Mouse (Mus musculus): ENCODE measurements around the gene Fbxo7. TPM values are rescaled to one million over a fixed set of nuclear protein-coding genes. Genes with fewer than 3 reads are reported as not detected.
"Not testable (repeated sequence)": the region's sequence is repeated elsewhere in the genome, so short reads cannot be mapped to it uniquely, and the experiment has no call there.

Gene Fbxo7
- polyA plus RNA-seq, 1 experiment from 2014 or later, result 20.0 TPM

DNA sequence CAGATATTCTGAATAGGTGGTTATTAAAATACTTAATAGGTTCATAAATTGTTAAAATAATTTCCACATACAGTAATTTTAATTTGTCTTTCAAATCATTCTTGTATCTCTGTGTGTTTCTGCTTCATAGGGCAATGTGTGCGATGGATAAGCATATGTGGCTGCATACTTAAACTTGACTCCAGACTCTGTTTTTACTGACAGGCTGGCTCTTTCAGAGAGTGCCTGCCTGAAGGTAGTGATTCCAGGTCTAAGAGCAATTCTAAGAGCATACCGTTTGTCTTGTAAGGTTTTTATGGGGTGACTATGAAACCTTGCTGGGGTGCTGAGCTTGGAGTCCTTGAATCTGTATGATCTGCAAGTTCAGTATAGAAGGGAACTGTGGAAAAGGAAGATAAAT is 4.1 kb downstream of the Fbxo7 start:
- Histone ChIP-seq H3K4me3 (ENCODE audit: low read depth, low read length) (no peak overlapping the region), H3K27me3 (ENCODE audit: control insufficient read depth, insufficient read depth, low read length) (no peaks in the 10 kb centered on the region), H3K9ac (ENCODE audit: low read length) (no peak overlapping the region), H3K27ac (ENCODE audit: low read depth, low read length) (no peak overlapping the region), H3K36me3 (ENCODE audit: control insufficient read depth, insufficient read depth, low read length) (no peaks in the 10 kb centered on the region), H3K4me2 (ENCODE audit: low read depth, low read length, severe bottlenecking) (no peak overlapping the region), H3K9me3 (ENCODE audit: control insufficient read depth, low read length) (no peaks in the 10 kb centered on the region), H3K4me1 (replicated peaks; ENCODE audit: control insufficient read depth, insufficient read depth, low read length) (no peaks in the 10 kb centered on the region)
- ATAC-seq (replicated peaks; ENCODE audit: low FRiP score) (no peak), DNase-seq (ENCODE audit: low spot score) (no peak)
- WGBS, result 90% methylated on average over 2 of the region's 2 CpGs

DNA sequence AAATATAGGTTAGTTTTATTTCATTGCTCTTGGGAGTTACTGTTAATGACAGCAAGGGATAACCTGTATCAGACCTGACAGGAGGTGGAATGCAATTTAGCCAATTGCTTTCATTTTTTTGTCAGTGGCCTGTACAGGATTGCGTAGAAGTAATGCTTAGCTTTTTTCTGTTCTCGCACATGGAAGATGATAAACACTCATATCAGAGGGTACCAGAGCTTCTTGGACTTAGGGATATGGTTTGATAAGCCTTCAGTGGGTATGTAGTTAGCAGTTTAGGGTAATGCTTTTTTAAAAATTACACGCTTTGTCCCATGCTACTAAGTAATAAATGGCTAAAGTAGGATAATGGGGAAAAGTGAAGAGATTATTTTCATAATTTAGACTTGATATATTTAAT is 4.6 kb downstream of the Fbxo7 start:
- H3K4me2 ChIP-seq (ENCODE audit: low read depth, low read length, severe bottlenecking), result no peak overlapping the region
- no peaks in the 10 kb centered on the region for H3K9me3 ChIP-seq (ENCODE audit: control insufficient read depth, low read length)
- H3K9ac ChIP-seq (ENCODE audit: low read length), result no peak overlapping the region
- no peaks in the 10 kb centered on the region for H3K36me3 ChIP-seq (ENCODE audit: control insufficient read depth, insufficient read depth, low read length)
- DNase-seq (ENCODE audit: low spot score) (no peak), ATAC-seq (replicated peaks; ENCODE audit: low FRiP score) (no peak)
- H3K4me1 ChIP-seq (replicated peaks; ENCODE audit: control insufficient read depth, insufficient read depth, low read length), result no peaks in the 10 kb centered on the region
- 97% methylated on average over 3 of the region's 3 CpGs for WGBS
- no peak overlapping the region for H3K4me3 ChIP-seq (ENCODE audit: low read depth, low read length)
- no peak overlapping the region for H3K27ac ChIP-seq (ENCODE audit: low read depth, low read length)
- H3K27me3 ChIP-seq (ENCODE audit: control insufficient read depth, insufficient read depth, low read length), result no peaks in the 10 kb centered on the region

DNA sequence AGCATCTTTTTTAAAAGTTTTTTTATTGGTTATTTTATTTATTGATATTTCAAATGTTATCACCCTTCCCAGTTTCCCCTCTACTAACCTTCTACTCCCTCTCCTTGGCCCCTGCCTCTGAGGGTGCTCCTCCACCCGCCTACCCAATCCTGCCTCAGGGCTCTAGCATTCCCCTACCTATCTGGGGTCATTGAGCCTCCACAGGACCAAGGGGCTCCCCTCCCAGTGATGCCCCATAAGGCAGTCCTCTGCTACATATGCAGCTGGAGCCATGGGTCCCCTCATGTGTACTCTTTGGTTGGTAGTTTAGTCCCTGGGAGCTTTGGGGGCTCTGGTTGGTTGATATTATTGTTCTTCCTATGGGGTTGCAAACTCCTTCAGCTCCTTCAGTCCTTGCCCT is 5.0 kb downstream of the Fbxo7 start:
- DNase-seq (ENCODE audit: low spot score); H3K4me1 ChIP-seq (replicated peaks; ENCODE audit: control insufficient read depth, insufficient read depth, low read length); H3K9me3 ChIP-seq (ENCODE audit: control insufficient read depth, low read length); H3K4me3 ChIP-seq (ENCODE audit: low read depth, low read length); H3K4me2 ChIP-seq (ENCODE audit: low read depth, low read length, severe bottlenecking); H3K36me3 ChIP-seq (ENCODE audit: control insufficient read depth, insufficient read depth, low read length); H3K27me3 ChIP-seq (ENCODE audit: control insufficient read depth, insufficient read depth, low read length); ATAC-seq (replicated peaks; ENCODE audit: low FRiP score); H3K27ac ChIP-seq (ENCODE audit: low read depth, low read length); H3K9ac ChIP-seq (ENCODE audit: low read length): not testable (repeated sequence)
- 86% methylated on average over 1 of the region's 1 CpGs for WGBS

DNA sequence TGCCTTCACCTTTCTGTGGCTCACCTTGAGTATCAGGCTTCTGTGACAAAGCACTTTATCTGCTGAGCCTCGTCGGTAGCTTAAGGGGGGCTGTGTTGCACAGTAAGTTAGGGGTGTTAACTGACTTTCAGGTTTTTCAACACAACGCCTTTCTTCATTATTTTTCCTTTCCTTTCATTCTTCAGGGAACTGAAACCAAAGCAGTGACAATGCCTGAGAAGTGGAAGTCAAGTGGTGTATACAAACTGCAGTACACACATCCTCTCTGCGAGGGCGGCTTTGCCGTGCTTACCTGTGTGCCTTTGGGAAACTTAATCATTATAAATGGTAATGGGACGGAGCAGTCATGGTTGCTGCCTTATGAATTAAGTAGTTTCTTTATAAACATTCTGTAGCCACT is 9.0 kb downstream of the Fbxo7 start:
- Histone ChIP-seq H3K27me3 (ENCODE audit: control insufficient read depth, insufficient read depth, low read length) (no peaks in the 10 kb centered on the region), H3K36me3 (ENCODE audit: control insufficient read depth, insufficient read depth, low read length) (no peaks in the 10 kb centered on the region), H3K4me3 (ENCODE audit: low read depth, low read length) (no peak overlapping the region), H3K9me3 (ENCODE audit: control insufficient read depth, low read length) (no peaks in the 10 kb centered on the region), H3K4me2 (ENCODE audit: low read depth, low read length, severe bottlenecking) (no peak overlapping the region), H3K4me1 (replicated peaks; ENCODE audit: control insufficient read depth, insufficient read depth, low read length) (no peaks in the 10 kb centered on the region), H3K9ac (ENCODE audit: low read length) (no peak overlapping the region), H3K27ac (ENCODE audit: low read depth, low read length) (no peak overlapping the region)
- ATAC-seq (replicated peaks; ENCODE audit: low FRiP score) (no peak), DNase-seq (ENCODE audit: low spot score) (no peak)
- WGBS, result 95% methylated on average over 7 of the region's 7 CpGs

DNA sequence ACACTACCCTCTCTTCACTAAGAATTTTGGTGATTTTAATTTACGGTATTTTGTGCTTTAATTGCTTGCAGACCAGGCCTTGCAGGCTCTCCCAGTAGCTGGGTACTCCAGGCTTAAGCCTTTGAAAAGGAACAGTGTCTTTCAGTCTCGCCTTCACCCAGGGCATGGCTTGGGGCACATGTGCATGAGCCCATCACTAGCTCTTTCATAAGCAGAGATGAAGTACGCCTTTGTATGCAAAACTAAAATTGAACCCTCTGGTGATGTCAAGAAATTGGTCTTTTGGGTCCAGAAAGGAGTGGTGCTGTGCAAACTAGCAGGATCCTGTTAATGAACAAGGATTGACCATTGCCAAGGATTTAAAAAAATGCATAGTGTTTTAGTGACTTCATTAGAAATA is 10.7 kb downstream of the Fbxo7 start:
- H3K9ac ChIP-seq (ENCODE audit: low read length), result no peak overlapping the region
- H3K4me3 ChIP-seq (ENCODE audit: low read depth, low read length), result no peak overlapping the region
- 69% methylated on average over 3 of the region's 3 CpGs for WGBS
- ATAC-seq (replicated peaks; ENCODE audit: low FRiP score) (no peak), DNase-seq (ENCODE audit: low spot score) (no peak)
- no peaks in the 10 kb centered on the region for H3K9me3 ChIP-seq (ENCODE audit: control insufficient read depth, low read length)
- no peaks in the 10 kb centered on the region for H3K36me3 ChIP-seq (ENCODE audit: control insufficient read depth, insufficient read depth, low read length)
- H3K4me1 ChIP-seq (replicated peaks; ENCODE audit: control insufficient read depth, insufficient read depth, low read length), result no peaks in the 10 kb centered on the region
- no peaks in the 10 kb centered on the region for H3K27me3 ChIP-seq (ENCODE audit: control insufficient read depth, insufficient read depth, low read length)
- H3K27ac ChIP-seq (ENCODE audit: low read depth, low read length), result no peak overlapping the region
- H3K4me2 ChIP-seq (ENCODE audit: low read depth, low read length, severe bottlenecking), result no peak overlapping the region

DNA sequence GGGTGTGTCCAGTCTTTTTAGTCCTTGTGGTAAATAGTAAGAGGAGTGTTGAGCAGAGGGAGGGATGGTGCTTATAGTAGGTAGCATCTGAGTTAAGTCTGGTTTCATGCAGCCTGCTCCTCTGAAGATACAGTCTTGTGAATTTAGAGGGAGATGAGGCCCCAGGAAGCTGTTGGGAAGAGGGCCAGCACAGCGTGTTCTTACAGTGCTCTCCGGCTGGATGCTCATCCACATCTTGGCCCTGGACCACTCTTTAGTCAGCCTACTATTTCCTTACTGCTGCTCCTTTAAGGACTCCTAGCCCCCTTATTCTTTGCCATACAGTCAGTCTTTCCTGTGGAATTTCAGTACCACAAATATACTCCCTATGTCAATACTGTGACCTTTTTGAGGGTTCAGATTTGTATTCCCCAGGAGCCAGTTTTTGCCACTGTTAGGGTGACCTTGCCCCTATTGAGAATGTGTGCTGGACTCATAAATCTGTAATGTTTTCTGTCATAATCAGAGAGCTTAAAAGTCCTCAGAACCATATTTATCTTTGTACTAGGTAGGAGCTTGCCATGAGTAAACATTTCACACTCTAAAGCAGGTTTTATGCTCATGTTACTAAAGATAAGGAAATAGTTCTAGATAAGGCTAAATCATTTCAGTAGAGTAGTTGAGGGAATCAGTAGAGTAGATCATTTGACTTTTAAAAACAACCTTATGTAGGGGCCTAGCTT is 12.4 kb downstream of the Fbxo7 start:
- Histone ChIP-seq H3K4me2 (ENCODE audit: low read depth, low read length, severe bottlenecking) (no peak overlapping the region), H3K36me3 (ENCODE audit: control insufficient read depth, insufficient read depth, low read length) (no peaks in the 10 kb centered on the region), H3K27me3 (ENCODE audit: control insufficient read depth, insufficient read depth, low read length) (no peaks in the 10 kb centered on the region), H3K4me3 (ENCODE audit: low read depth, low read length) (no peak overlapping the region), H3K9ac (ENCODE audit: low read length) (no peak overlapping the region), H3K4me1 (replicated peaks; ENCODE audit: control insufficient read depth, insufficient read depth, low read length) (no peaks in the 10 kb centered on the region), H3K27ac (ENCODE audit: low read depth, low read length) (no peak overlapping the region), H3K9me3 (ENCODE audit: control insufficient read depth, low read length) (no peaks in the 10 kb centered on the region)
- DNase-seq (ENCODE audit: low spot score) (no peak), ATAC-seq (replicated peaks; ENCODE audit: low FRiP score) (no peak)
- WGBS, result 92% methylated on average over 2 of the region's 2 CpGs

DNA sequence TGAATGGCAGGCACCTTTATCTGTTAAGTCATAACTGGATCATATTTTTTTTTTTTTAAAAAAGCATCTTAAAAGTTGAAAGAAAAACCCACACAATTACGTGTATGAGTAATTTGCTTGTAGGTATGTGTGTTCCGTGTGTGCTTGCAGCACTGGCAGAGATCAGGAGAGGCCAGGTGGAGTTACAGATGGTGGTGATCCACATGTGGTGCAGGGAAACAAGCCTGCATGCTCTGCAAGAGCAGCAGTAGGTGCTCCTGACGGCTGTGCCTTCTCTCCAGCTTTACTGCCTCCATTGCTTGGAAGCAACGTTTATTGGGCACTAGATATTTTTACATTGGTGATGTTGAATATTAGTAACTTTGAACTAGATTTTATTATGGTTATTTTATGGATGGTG is 21.9 kb downstream of the Fbxo7 start:
- no peak overlapping the region for H3K4me2 ChIP-seq (ENCODE audit: low read depth, low read length, severe bottlenecking)
- no peaks in the 10 kb centered on the region for H3K4me1 ChIP-seq (replicated peaks; ENCODE audit: control insufficient read depth, insufficient read depth, low read length)
- H3K27me3 ChIP-seq (ENCODE audit: control insufficient read depth, insufficient read depth, low read length), result no peaks in the 10 kb centered on the region
- no peak for ATAC-seq (replicated peaks; ENCODE audit: low FRiP score)
- H3K9me3 ChIP-seq (ENCODE audit: control insufficient read depth, low read length), result no peaks in the 10 kb centered on the region
- no peak overlapping the region for H3K27ac ChIP-seq (ENCODE audit: low read depth, low read length)
- no peaks in the 10 kb centered on the region for H3K36me3 ChIP-seq (ENCODE audit: control insufficient read depth, insufficient read depth, low read length)
- 89% methylated on average over 4 of the region's 4 CpGs for WGBS
- H3K9ac ChIP-seq (ENCODE audit: low read length), result no peak overlapping the region
- no peak for DNase-seq (ENCODE audit: low spot score)
- no peak overlapping the region for H3K4me3 ChIP-seq (ENCODE audit: low read depth, low read length)

DNA sequence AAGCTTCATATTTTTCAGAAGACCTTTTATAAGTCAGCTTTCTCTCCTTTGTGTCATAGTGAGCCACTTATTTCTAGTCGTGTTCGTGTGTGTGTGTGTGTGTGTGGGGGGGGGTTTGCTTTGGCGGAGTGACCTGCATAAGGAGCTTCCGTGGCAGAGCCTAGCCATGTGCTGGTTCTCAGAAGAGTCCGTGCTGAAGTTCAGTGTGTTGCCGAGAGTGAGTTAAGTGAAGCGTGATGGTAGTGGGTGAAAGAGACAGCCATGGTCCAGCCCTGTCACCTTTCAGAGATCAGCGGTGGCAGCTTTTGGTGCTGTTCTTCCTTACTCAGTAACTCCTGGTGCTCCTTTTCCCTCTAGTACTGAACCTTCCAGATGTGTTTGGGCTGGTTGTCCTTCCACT is 22.3 kb downstream of the Fbxo7 start:
- no peak for ATAC-seq (replicated peaks; ENCODE audit: low FRiP score)
- H3K27me3 ChIP-seq (ENCODE audit: control insufficient read depth, insufficient read depth, low read length), result no peaks in the 10 kb centered on the region
- H3K9me3 ChIP-seq (ENCODE audit: control insufficient read depth, low read length), result no peaks in the 10 kb centered on the region
- 85% methylated on average over 8 of the region's 8 CpGs for WGBS
- H3K4me1 ChIP-seq (replicated peaks; ENCODE audit: control insufficient read depth, insufficient read depth, low read length), result no peaks in the 10 kb centered on the region
- DNase-seq (ENCODE audit: low spot score), result no peak
- H3K4me2 ChIP-seq (ENCODE audit: low read depth, low read length, severe bottlenecking), result no peak overlapping the region
- H3K4me3 ChIP-seq (ENCODE audit: low read depth, low read length), result no peak overlapping the region
- no peak overlapping the region for H3K27ac ChIP-seq (ENCODE audit: low read depth, low read length)
- H3K36me3 ChIP-seq (ENCODE audit: control insufficient read depth, insufficient read depth, low read length), result no peaks in the 10 kb centered on the region
- H3K9ac ChIP-seq (ENCODE audit: low read length), result no peak overlapping the region

DNA sequence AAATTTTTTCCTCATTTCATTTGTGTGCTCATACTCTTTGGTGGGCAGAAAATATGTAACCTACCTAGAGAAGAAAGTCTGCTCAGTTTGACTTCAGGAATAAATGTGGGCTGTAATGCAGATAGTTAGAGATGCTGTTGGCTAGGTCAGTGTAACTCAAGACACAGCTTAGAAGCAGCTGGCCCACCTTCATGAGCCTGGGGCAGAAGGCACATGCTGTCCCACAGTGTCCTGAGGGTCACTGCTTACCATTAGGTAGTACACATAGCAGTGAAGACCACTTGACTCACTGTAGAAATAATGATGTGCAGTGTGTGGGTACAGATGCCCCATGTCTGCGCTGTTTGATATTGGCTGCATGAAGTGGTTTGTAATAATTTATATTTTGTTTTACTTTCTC is 24.6 kb downstream of the Fbxo7 start:
- Histone ChIP-seq H3K4me2 (ENCODE audit: low read depth, low read length, severe bottlenecking) (no peak overlapping the region), H3K4me3 (ENCODE audit: low read depth, low read length) (no peak overlapping the region), H3K36me3 (ENCODE audit: control insufficient read depth, insufficient read depth, low read length) (no peaks in the 10 kb centered on the region), H3K27me3 (ENCODE audit: control insufficient read depth, insufficient read depth, low read length) (no peaks in the 10 kb centered on the region), H3K27ac (ENCODE audit: low read depth, low read length) (no peak overlapping the region), H3K4me1 (replicated peaks; ENCODE audit: control insufficient read depth, insufficient read depth, low read length) (no peaks in the 10 kb centered on the region), H3K9me3 (ENCODE audit: control insufficient read depth, low read length) (no peaks in the 10 kb centered on the region), H3K9ac (ENCODE audit: low read length) (no peak overlapping the region)
- ATAC-seq (replicated peaks; ENCODE audit: low FRiP score), result no peak
- WGBS, result 97% methylated on average over 1 of the region's 1 CpGs
- DNase-seq (ENCODE audit: low spot score), result no peak

All from forebrain, embryonic 11.5 days (tissue).